Mouse (Mus musculus) stomach, postnatal 0 days (tissue): Measurements from ENCODE around the gene Maff.

Experiments
- CTCF ChIP-seq: IDR thresholded peaks from 2 replicates; pipeline ENCODE4 v1.5.1; 2016; ENCODE audit warnings: antibody characterized with exemption, low read depth, mild to moderate bottlenecking, moderate library complexity
- EP300 ChIP-seq: optimal IDR thresholded peaks from 2 replicates; pipeline ENCODE3; 2016; ENCODE audit warnings: antibody characterized with exemption

DNA sequence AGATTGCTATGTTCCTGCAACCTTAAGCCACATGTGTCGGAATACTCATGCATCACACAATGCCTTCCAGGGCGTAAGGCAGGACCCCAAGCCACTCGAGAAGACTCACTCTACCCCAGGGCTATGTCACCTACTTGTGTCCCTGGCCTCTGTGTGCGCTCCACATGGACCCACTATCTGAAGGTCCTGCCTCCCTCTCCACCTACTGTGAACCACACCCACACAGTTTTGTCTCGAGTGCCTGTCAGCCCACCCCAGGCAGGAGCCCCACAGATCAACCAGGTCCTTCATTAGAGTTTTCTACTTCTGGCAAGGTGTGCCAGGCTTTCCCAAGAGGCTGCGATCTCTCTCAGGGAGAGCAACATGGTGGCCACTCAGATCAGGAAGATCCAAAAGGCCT, 48.9 kb downstream of the Maff start:
- TF ChIP-seq CTCF, result no peak
- no peak for TF ChIP-seq EP300
